Mouse (Mus musculus): ENCODE data around the gene Arg2.
"Not testable (repeated sequence)": the region's sequence is repeated elsewhere in the genome, so short reads cannot be mapped to it uniquely, and the experiment has no call there.

Gene Arg2

DNA sequence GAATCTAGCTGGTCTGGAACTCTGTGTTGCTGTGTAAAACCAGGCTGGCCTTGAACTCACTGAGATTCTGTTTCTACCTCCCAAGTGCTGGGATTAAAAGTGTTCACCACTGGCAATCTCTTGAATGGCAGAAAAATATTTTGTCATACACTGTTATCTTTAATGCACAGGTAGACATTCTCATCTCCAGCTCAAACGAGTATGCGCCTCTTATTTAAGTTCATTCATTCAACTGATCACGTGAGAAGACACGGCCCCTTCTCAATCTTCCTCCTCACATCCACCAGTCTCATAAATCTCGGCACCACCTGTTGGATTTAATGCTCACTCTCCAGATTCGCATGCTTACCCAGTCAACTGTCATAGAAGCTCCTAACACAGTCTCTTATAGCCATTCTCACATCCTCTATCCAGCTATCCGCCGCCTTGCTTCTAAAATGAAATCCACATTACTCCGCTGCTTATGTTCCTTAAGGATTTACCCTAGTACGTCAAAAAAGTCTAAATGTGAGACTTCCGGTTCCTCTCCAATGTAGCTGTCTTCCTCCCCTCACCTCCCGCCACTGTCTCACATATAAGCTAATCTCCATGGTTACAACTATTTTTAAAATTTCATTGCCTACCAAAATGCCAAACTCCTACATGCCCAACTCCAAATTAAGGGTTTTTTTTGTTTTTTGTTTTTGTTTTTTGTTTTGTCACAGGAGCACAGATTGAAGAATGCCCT is 40.9 kb downstream of the Arg2 start:
- peak in 1 of 2 experiments; percentile 11 for DNase-seq (ENCODE audit: low spot score in 2 of 2)

DNA sequence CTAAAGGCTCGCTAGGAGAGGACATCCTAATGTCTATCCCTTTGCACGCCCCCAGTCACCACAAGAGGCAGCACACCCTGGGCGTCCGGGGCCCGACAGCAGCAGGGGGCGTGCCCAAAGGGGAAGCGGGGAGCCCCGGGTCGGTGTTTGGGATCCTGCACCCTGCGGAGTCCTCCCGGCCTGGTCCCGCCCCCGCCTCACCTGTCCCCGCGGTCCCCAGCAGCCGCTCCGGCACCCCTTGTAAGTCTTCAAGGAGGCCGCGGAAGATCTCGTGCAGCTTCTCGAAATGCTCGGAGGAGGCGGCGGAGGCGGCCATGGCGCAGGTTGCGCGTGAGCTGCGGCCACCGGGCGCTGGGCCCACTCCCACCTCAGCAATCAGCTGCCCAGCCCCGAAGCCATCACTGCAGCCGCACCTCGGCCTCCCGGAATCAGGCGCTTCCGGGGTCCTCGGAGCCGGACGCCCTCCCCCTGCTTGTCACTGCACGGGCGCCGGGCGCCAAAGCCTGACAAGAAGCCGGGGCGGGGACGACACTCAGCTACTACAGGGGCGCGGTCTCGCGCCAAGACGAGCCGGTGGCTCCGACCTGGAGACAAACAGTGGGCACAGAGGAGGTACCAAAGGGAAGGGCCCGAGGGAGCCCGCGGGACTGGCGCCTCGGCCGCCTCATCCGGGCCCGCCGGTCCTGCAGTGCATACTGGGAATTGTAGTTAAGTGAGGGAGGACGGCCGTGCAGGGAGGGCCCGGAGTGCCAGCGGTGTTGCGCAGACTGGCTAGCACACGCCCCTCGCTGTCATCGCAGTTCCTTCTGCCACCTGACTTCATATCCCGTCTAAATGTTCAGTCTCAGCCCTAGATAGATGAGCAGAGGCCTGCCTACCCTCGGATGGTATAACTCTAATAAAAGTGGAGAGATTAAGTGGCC is 41.7 kb downstream of the Arg2 start, which contains the start of gene Vti1b:
Vti1b (minus strand) TSS at position 649 of the 923 bp plus-strand sequence.
- DNase-seq (ENCODE audit: low spot score in 2 of 2): peak; percentile 95

DNA sequence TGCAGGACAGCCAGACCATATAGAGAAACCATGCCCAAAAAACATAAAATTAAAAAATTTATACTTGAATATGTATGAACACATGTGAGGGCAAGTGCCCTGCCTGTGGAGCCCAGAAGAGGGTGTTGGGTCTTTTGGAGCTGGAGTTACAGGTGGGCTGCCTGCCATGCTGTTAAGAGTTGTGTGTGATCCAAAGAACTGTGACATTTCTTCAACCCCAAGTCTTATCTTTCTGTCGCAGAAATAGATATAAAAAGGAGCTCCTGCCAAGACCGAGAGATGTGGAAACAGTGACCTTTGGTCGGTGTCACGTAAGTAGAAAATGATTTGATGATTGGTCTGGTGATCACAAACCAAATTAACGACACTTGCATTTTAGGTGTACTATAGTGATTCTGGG is 43.1 kb downstream of the Arg2 start:
- DNase-seq (ENCODE audit: low spot score in 2 of 2): no peak

DNA sequence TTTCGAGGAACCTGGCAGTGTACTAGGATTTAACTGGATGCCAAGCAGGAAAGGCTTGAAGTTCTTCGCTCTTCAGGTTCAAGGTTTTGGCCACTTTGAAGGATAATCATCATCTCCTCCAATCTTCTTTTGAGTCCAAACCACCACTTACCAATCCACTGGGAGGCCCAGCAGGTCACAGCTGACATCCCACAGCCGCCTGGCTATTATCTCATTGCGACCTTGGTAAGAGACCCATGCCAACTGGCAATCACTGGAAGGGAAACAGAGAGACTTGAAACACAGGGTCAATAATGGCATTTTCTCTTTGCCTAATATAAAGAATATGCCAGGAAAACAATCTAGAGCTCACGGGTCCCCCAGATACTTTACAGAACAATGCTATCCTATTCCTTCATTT is 45.4 kb downstream of the Arg2 start:
- no peak for DNase-seq (ENCODE audit: low spot score in 2 of 2)

DNA sequence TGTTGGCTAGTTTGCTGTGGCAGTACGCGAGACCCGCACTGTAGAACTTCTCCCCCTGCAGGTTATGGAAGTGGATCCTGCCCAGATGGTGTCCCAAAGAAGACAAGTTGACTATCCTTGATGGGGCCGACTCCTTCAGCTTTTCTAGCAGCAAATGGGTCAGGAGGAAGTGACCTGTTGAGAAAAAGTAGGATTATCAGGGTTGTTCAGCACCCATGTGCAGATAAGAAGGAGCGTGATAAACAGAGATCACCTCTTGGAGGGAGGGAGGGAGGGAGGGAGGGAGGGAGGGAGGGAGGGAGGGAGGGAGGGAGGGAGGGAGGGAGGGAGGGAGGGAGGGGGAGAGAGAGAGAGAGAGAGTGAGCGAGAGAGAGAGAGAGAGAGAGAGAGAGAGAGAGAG is 54.6 kb downstream of the Arg2 start:
- DNase-seq (ENCODE audit: low spot score in 2 of 2): not testable (repeated sequence)

DNA sequence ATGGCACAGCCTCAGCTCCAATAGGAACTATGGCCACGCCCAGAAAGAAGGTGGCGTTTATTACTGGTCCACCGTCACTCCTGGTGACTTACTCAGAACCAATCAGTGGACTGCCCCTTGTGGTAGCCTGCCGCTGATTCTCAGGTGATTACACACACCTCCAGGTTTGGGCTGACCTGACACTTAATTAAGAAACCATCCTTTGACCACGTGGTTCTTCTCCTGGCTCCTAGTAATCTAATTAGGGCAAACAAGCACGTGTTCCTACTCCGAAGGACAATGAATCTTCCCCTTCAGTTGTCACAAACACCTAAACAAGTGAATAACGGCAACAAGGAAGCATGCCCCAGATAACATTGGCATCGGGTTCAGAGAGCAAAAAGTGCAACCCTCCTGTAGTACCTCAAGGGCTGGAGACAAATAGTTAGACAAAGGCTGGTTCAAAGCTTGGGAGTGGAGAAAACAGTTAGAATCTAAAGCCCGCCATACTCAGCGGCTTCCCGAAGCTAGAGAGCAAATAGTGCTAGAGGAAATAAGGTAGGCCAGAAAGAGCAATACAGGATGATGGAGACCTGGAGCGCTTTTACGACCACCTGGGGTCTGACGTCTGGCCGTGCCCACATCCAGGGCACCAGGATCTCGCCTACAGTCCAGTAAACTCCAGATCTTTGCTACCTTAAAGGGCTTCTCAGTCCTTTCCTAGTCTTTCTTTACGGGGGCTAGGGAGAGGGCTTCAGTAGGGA is 60.5 kb downstream of the Arg2 start:
- peak; percentile 53 to 80 for DNase-seq (ENCODE audit: low spot score in 2 of 2)

DNA sequence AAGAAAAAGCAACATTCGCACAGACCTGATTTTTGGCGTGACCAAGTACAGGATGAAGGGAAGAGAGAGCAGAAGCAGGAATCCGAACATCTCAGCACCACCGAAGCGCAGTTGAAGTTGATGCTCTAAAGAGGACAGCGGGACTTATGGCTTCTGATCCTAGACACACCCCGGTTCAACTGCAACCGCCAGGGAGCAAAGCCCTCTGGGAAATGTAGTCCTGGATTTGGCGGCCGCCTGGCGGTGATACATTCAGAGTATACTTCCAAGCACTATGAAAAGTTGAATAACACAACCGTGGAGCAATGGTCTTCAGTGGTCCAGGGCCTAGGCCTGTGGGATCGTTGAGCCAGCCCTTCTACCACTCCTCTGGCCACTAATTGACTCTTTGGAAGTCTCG is 61.1 kb downstream of the Arg2 start:
- peak; percentile 67 to 77 for DNase-seq (ENCODE audit: low spot score in 2 of 2)

DNA sequence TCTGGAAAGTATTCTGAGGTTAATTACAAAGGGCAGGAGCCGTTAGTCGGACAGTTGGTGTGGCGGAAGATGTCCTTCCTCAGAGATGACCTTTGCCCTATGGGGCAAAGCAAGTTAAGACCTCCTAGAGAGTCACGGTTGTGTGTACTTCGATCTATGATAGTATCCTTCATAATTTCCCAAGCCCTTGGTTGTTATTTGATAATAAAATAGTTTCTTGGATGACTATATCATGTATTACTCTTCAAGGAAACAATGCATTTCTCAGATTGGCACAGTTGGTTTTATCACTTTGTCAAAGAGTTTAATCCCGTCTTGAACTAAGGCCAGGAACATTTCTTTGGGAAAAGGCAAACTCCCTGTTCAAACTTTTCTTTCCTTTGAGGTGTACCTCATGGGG is 61.6 kb downstream of the Arg2 start, which contains the start of gene Rdh11:
Rdh11 (minus strand) TSS at position 101 of the 400 bp plus-strand sequence.
- DNase-seq (ENCODE audit: low spot score in 2 of 2): no peak

DNA sequence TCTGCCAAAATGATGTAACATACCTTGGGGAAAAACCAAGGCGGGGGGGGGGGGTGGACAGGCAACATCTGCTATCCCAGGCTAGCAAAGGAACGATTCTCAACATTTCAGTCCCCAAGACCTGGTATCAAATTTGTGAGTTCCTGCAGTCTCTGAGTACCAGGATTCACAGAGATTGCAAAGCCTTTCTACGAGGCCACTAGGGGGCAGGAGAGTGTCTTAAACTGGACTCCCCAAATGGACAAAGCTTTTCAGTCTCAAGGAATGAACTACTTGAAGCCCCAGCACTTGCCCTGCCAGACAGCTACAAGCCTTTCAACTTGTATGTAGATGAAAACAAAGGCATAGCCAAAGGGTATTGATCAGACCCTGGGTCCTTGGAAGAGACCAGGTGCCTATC is 62.9 kb downstream of the Arg2 start:
- DNase-seq (ENCODE audit: low spot score in 2 of 2): peak; percentile 49 to 66

DNA sequence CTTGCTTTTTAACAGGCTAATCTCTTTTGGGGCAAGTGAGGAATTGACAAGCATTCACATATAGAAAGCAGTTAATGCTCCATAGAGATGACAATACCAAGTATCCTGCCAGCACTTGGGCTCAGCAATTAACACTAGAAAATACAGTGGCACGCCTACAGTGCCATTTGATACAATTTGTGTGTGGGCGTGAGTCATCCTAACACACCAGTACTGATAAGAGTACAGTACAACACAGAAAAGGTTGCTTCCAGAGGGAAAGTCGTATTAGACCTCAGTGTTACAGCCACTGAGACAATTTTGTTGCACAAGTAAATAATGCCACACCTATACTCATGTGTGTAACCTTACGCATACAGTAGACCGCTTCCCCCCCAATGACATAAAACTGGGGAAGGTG is 66.5 kb downstream of the Arg2 start:
- DNase-seq (ENCODE audit: low spot score in 2 of 2): no peak

DNA sequence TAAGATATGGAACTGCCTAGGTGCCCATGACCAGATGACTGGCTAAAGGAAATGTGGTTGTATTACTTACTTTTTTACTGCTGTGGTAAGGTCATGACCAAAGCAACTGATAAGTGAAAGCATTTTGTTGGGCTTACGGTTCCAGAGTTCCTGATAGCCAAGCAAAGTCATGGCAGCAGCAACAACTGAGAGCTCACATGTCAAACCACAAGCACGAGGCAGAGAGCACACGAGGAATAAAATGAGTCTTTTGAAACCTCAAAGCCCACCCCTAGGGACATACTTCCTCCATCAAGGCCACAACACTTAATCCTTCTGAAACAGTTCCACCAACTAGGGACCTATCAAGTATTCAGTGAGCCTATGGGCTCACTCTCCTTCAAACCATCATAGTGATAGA is 71.3 kb downstream of the Arg2 start:
- no peak for DNase-seq (ENCODE audit: low spot score in 2 of 2)

All from frontal cortex, postnatal 36 days (tissue).